Mouse (Mus musculus): Measurements from ENCODE around the gene Sh3gl1. TPM values are rescaled to one million over a fixed set of nuclear protein-coding genes. Genes with fewer than 3 reads are reported as not detected.
A peak's percentile ranks its signal among the peaks of the same experiment; 100 is the strongest.

Sh3gl1 gene
- polyA plus RNA-seq, 1 experiment from 2014 or later = 93.2 TPM

DNA sequence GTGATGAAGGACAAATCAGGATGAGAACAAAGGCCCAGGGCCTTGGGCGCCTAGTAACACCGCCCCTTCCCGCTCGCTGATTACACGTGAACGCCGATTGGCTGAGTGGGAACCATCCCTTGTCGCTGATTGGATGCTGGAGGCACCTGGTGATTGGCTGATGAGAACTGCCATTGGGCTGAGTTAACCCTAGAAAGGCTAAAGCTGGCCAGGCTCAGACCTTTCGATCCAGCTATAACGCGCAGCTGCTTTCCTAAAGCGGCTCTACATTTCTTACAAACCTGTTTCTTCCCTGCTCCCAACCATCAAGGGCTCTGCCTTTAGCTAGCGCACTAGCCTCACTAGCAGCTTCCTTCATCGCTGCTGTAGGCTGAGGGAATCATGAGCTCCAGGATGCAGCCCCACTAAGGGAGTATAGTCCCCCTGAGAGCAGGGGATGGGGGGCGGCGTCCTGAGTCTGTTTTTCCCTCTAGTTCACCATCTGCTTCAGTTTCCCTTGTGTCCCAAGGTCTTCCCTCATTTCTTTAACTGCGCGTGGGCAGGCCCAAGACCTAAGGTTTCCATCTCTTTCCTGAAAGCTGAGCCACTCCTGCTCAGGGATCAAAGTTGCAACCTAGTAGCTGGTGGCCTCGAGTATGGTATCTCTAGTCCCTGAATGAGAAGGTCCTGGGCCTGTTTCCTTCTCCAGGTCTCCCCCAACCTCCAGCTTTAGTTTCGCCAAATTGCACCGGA lies 27.9 kb downstream of the Sh3gl1 start:
- H3K27me3 ChIP-seq (replicated peaks) = 0 out of 2 replicates have a peak, but pooled peaks cover 5% of the 10 kb centered on the region
- ATAC-seq (ENCODE audit: insufficient number of reproducible peaks, low FRiP score) = peak; percentile 92
- H3K4me2 ChIP-seq = peak overlapping the region; percentile 95
- H3K9me3 ChIP-seq (replicated peaks) = no peaks in the 10 kb centered on the region
- H3K4me1 ChIP-seq (replicated peaks) = peaks cover 33% of the 10 kb centered on the region
- WGBS = under 1% methylated on average over 21 of the region's 21 CpGs
- H3K9ac ChIP-seq = peak overlapping the region; percentile 78
- H3K27ac ChIP-seq (ENCODE audit: poor library complexity, severe bottlenecking) = peak overlapping the region; percentile 84
- H3K36me3 ChIP-seq = peaks cover 21% of the 10 kb centered on the region
- peak overlapping the region; percentile 81 for H3K4me3 ChIP-seq

DNA sequence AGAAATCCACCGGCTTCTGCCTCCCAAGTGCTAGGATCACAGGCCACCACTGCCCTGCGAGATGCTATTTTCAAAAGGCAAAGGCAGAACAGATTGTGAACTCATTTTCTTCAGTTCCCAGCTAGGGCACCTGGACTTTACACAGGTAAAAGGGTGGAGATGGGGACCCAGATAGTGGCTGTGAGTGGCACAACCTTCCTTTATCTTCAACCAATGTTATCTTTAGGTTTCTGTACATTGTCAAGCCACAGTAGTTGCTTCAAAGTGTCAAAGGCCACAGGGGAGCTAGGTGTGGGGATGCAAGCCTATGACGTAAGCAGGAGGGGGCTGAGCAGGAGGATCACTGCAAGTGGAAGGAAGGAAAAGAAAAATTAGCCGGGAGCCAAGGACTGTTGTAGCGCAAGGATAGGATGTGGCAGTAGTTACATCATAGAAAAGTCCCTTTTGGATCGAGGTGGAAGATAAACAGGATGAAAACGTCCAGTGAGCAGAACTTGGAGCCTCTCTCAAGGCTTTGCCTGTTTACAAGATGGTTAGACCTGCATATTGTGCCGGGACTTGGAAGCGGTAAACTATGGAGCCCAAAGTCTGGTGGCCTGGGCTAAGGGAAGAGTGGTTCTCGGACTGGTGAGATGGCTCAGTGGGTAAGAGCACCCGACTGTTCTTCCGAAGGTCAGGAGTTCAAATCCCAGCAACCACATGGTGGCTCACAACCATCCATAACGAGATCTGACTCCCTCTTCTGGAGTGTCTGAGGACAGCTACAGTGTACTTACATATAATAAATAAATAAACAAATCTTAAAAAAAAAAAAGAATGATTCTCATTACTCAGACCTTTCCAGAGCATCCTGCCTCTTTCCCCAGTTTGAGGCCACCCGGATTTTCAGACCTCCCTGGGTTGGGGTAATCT lies 28.7 kb downstream of the Sh3gl1 start:
- H3K4me2 ChIP-seq = peak overlapping the region; percentile 95
- H3K4me1 ChIP-seq (replicated peaks) = peaks cover 33% of the 10 kb centered on the region
- peak overlapping the region; percentile 67 for H3K27ac ChIP-seq (ENCODE audit: poor library complexity, severe bottlenecking)
- WGBS = 21% methylated on average over 14 of the region's 14 CpGs
- peaks cover 15% of the 10 kb centered on the region for H3K36me3 ChIP-seq
- no peaks in the 10 kb centered on the region for H3K9me3 ChIP-seq (replicated peaks)
- H3K9ac ChIP-seq = 0 out of 2 replicates have a peak overlapping the region, but pooled peaks have one; percentile 8
- no peak; the same call in 1 of the 2 replicates for ATAC-seq (ENCODE audit: insufficient number of reproducible peaks, low FRiP score)
- peaks cover 5% of the 10 kb centered on the region; the same call in 1 of the 2 replicates for H3K27me3 ChIP-seq (replicated peaks)
- peak overlapping the region; percentile 81 for H3K4me3 ChIP-seq

DNA sequence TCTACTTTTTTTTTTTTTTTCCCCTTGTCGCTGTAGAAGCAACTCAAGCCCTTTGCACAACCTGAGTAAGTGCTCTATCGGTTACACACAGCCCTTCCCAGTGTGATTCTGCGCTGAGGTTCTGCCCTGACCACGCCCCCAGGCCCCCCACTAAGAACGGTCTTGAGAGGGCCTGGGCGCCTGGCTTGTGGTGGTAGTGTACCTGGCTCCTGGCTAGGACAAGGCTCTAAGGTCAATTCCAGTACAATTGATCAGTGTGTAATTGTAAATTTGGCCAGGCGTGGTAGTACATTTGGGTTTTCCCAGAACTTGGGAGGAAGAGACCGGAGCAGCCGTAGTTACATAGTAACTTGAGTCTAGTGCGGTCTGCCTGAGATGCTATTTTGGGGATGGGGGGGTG lies 29.5 kb downstream of the Sh3gl1 start:
- WGBS = 46% methylated on average over 10 of the region's 10 CpGs
- H3K4me2 ChIP-seq = peak overlapping the region; percentile 95; the same call in 1 of the 2 replicates
- ATAC-seq (ENCODE audit: insufficient number of reproducible peaks, low FRiP score) = no peak
- H3K27me3 ChIP-seq (replicated peaks) = peaks cover 5% of the 10 kb centered on the region; the same call in 1 of the 2 replicates
- peaks cover 33% of the 10 kb centered on the region for H3K4me1 ChIP-seq (replicated peaks)
- no peak overlapping the region for H3K9ac ChIP-seq
- peaks cover 9% of the 10 kb centered on the region for H3K36me3 ChIP-seq
- H3K4me3 ChIP-seq = no peak overlapping the region
- H3K9me3 ChIP-seq (replicated peaks) = no peaks in the 10 kb centered on the region
- no peak overlapping the region for H3K27ac ChIP-seq (ENCODE audit: poor library complexity, severe bottlenecking)

DNA sequence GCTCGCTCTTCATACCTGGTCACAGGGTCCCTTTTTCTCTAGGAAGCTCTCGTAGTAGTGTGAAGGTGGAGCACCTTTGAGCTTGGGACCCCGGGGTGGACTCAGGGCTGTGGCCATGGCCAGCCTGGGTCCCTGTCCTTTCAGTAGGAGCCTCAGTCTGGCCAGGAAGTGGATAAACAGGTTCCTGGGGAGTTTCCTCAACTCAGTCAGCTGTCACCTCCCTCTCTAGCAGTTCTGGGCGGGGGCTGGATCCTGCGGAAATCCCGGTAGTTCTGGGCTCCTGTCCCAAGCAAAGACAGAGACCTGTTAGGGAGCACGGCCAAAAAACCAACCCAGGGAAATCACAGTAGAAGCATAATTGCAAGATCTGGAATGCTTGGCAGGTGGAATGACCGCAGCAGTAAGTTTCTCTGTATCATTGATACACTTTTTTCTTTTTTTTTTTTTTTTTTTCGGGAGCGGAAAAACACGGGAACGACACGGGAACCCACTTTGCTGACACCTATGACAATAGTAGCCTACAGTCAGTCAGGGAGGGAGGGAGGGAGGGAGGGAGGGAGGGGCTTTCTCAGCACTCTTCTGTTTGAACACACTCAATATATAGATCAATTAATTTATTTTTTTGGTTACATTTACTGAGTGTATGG lies 30.9 kb downstream of the Sh3gl1 start, which contains the start of the genes Stap2 and Mpnd:
Gene Stap2 (minus strand): TSS at position 170 of the 647 bp plus-strand sequence.
Gene Mpnd (plus strand): TSS at position 297 of the 647 bp plus-strand sequence.
- peak within 1 kb of the TSS; percentile 32 for H3K4me3 ChIP-seq
- 0 out of 2 replicates have a peak, but pooled peaks cover 2% of the 10 kb centered on the region for H3K36me3 ChIP-seq
- no peak within 1 kb of the TSS for H3K27ac ChIP-seq (ENCODE audit: poor library complexity, severe bottlenecking)
- H3K27me3 ChIP-seq (replicated peaks) = peaks cover 14% of the 10 kb centered on the region
- H3K9ac ChIP-seq = peak within 1 kb of the TSS; percentile 8; the same call in 1 of the 2 replicates
- no peak for ATAC-seq (ENCODE audit: insufficient number of reproducible peaks, low FRiP score)
- 24% methylated on average over 13 of the region's 13 CpGs for WGBS
- H3K4me2 ChIP-seq = peak within 1 kb of the TSS; percentile 52
- H3K9me3 ChIP-seq (replicated peaks) = no peaks in the 10 kb centered on the region
- peaks cover 29% of the 10 kb centered on the region for H3K4me1 ChIP-seq (replicated peaks)

DNA sequence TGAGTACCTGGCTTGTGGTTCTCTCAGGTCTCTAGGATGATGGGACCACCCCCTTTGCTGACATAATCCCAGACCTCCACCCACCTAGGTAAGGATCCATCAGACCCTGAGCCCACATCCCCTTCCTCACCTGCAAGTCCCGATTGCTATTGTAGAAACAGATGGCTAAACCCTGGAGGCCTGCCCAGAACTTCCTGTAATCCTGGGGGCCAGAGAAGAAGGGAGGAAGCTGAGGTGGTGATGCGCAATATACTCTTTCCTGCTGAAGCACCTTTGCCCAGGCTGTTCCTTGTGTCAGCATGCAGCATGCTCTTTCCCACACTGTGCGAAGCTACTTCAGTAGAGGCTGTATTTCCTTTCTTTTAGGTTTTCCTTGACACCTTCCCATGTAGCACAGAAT lies 33.4 kb downstream of the Sh3gl1 start:
- H3K4me3 ChIP-seq = no peak overlapping the region
- WGBS = 72% methylated on average over 3 of the region's 3 CpGs

DNA sequence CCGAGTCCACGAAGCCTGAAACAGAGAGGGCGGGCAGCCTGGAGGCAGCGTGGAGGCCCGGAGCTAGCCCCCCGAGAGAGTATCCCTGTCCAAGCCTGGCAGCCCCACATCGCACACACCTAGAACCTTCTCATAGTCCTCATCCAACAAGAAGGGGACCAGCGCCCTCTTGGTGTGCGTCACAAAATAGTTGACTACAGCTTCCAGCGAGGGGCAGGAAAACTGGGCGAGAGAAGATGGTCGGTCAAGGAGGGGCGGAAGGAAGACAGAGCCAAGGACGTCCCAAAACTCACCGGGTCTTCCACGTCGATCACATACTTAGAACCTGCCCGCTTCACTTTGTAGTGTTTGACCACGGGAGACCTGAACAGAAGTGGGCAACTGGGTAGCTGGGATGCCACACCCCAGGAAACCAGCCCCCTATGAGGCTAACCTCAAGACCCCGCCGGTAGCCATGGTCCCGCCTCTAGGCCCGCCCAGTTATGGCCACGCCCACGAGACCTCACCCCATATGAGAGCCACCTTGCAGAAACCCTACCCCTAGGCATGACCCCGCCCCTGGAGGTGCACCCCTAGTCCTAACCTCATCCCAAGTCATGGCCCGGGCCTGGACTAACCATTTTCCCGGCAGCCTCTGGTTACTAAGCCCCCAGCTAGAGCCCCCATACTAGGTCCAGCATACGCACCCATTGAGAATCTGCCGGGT lies 36.5 kb downstream of the Sh3gl1 start:
- Histone ChIP-seq H3K36me3 (0 out of 2 replicates have a peak, but pooled peaks cover 6% of the 10 kb centered on the region), H3K4me3 (0 out of 2 replicates have a peak overlapping the region, but pooled peaks have one; percentile 3), H3K9ac (no peak overlapping the region), H3K4me1 (replicated peaks) (0 out of 2 replicates have a peak, but pooled peaks cover under 1% of the 10 kb centered on the region), H3K27me3 (replicated peaks) (peaks cover 20% of the 10 kb centered on the region), H3K4me2 (peak overlapping the region; percentile 20), H3K27ac (ENCODE audit: poor library complexity, severe bottlenecking) (no peak overlapping the region), H3K9me3 (replicated peaks) (no peaks in the 10 kb centered on the region)
- ATAC-seq (ENCODE audit: insufficient number of reproducible peaks, low FRiP score) = no peak
- WGBS = 7% methylated on average over 30 of the region's 30 CpGs

More for the DNA sequence above, 33.4 kb downstream of the Sh3gl1 start:
- Histone ChIP-seq H3K27me3 (replicated peaks) (peaks cover 20% of the 10 kb centered on the region), H3K4me2 (no peak overlapping the region), H3K36me3 (0 out of 2 replicates have a peak, but pooled peaks cover 2% of the 10 kb centered on the region), H3K27ac (ENCODE audit: poor library complexity, severe bottlenecking) (no peak overlapping the region), H3K9me3 (replicated peaks) (no peaks in the 10 kb centered on the region), H3K9ac (no peak overlapping the region), H3K4me1 (replicated peaks) (peaks cover 19% of the 10 kb centered on the region)
- ATAC-seq (ENCODE audit: insufficient number of reproducible peaks, low FRiP score) = no peak

DNA sequence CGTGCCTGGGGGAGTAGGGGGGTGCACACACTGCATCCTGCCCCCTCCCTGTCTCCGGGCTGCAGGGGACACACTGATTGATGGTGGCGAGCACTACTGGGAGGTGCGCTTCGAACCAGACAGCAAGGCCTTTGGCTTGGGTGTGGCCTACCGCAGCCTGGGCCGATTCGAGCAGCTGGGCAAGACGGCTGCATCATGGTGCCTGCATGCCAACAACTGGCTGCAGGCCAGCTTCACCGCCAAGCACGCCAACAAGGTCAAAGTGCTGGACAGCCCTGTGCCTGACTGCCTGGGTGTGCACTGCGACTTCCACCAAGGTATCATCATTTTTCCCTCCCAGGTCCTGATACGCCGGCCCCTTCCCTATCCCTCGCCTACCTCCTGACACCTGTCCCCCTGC lies 40.4 kb downstream of the Sh3gl1 start:
- H3K27me3 ChIP-seq (replicated peaks) = peaks cover 11% of the 10 kb centered on the region
- WGBS = 81% methylated on average over 15 of the region's 15 CpGs
- H3K27ac ChIP-seq (ENCODE audit: poor library complexity, severe bottlenecking) = no peak overlapping the region
- no peak overlapping the region for H3K9ac ChIP-seq
- no peak overlapping the region for H3K4me3 ChIP-seq
- ATAC-seq (ENCODE audit: insufficient number of reproducible peaks, low FRiP score) = no peak
- no peak overlapping the region for H3K4me2 ChIP-seq
- no peaks in the 10 kb centered on the region for H3K4me1 ChIP-seq (replicated peaks)
- 0 out of 2 replicates have a peak, but pooled peaks cover 3% of the 10 kb centered on the region for H3K36me3 ChIP-seq
- no peaks in the 10 kb centered on the region for H3K9me3 ChIP-seq (replicated peaks)

DNA sequence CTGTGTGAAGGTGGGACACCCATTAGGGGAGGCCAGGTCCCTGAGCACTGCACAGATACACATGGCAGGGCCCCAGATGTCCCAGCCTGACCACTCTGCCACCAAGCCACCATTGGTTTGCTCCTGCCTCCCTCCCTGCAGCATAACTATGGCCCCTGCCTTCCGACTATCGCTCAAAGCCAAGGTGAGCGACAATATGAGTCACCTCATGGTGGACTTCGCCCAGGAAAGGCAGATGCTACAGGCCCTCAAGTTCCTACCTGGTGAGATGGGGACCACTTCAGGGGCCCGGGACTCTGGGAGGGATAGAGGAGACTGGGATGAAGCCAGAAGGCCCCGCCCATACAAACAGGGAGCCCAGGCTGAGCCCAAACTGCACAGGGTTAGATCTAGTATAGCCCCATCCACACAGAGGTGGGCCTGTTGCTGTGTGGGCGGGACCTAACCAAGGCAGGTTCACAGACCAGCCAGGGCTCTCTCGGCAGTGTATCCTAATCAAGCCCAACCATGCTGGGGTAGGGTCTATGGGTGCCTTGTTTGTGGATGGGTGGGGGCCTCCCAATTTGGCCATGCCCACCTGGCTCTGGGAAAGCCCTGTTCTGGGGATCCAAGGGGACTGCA lies 46.0 kb downstream of the Sh3gl1 start:
- H3K4me1 ChIP-seq (replicated peaks) = no peaks in the 10 kb centered on the region
- H3K4me3 ChIP-seq = no peak overlapping the region
- no peak overlapping the region for H3K27ac ChIP-seq (ENCODE audit: poor library complexity, severe bottlenecking)
- H3K27me3 ChIP-seq (replicated peaks) = peaks cover 33% of the 10 kb centered on the region
- 73% methylated on average over 8 of the region's 8 CpGs for WGBS
- H3K9me3 ChIP-seq (replicated peaks) = no peaks in the 10 kb centered on the region
- no peak overlapping the region for H3K4me2 ChIP-seq
- ATAC-seq (ENCODE audit: insufficient number of reproducible peaks, low FRiP score) = peak; percentile 19; the same call in 1 of the 2 replicates
- no peaks in the 10 kb centered on the region for H3K36me3 ChIP-seq
- H3K9ac ChIP-seq = no peak overlapping the region

DNA sequence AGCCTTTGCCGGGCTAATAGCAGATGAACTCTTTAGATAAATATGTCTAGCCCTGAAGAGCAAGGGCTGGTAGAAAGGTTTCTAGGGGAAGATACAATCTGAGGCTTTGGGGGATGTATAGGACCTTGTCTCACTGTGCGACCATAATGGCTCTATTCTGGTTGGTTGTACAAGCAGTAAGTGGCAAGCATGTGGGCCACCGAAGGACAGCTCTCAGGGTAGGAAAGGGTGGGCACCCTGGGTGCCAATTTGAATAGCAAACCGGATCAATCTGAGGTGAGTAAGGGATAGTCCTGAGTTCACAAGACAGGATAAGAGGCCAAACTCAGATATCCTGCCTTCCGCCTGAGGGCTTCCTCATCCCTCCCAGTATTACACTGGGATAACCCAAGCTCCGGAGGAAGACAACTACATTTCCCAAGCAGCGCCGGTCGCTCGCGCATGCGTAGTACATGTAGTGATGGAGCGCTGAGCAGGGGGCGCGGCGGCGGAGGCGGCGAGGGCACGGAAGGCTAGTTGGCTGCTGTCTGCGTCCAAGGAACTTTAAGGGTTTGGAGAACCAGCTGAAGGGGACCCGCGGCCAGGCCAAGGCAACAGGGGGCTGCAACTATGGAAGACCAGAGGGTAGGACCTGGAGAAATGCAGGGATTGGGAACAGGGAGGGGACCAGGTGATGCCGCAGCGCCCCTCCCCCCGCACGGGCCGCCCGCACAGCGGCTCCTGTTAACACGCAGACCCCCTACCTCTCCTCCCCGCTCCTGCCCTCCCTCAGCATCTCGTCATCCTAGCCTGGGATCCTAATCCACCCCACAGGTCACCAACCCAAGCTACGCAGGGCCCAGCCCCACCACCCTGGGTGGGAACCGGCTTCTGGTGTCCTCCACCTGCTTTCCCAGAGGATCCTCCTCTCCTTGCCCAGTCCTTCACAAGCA lies 50.1 kb downstream of the Sh3gl1 start, which contains the start of gene Fsd1:
Gene Fsd1 (plus strand): TSS at position 480 of the 932 bp plus-strand sequence.
- Histone ChIP-seq H3K4me1 (replicated peaks) (no peaks in the 10 kb centered on the region), H3K27ac (ENCODE audit: poor library complexity, severe bottlenecking) (no peak within 1 kb of the TSS), H3K4me2 (peak within 1 kb of the TSS; percentile 71), H3K9ac (0 out of 2 replicates have a peak within 1 kb of the TSS, but pooled peaks have one; percentile 41), H3K9me3 (replicated peaks) (0 out of 2 replicates have a peak, but pooled peaks cover 4% of the 10 kb centered on the region), H3K27me3 (replicated peaks) (peaks cover 33% of the 10 kb centered on the region), H3K36me3 (no peaks in the 10 kb centered on the region), H3K4me3 (peak within 1 kb of the TSS; percentile 47)
- 8% methylated on average over 35 of the region's 35 CpGs for WGBS
- ATAC-seq (ENCODE audit: insufficient number of reproducible peaks, low FRiP score) = no peak; the same call in 1 of the 2 replicates
